Mouse (Mus musculus): Measurements from ENCODE around the gene Tmem94. TPM values are rescaled to one million over a fixed set of nuclear protein-coding genes. Genes with fewer than 3 reads are reported as not detected.

Gene Tmem94
- polyA plus RNA-seq, 1 experiment, result 80.1 TPM

DNA sequence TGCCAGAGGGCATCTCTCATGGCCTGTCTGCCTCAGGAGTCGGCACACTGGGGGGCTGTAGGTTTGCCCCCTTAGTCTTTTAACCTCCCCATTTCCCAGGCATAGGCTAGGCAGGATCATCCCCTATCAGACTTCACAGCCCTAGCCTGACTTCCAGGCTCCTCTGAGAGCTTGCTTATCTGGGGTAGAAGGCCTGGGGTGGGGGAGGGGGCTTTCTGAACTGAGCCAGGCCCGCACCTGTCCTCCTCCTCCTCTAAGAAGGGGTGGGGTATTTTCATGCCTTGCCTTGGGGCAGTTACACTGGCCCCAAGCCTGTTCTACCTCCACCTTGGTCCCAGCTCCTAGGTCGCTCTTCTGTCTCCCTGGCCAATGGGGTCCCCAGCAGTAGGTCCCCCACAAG, 66.3 kb downstream of the Tmem94 start:
- Histone ChIP-seq H3K36me3 (ENCODE audit: control insufficient read depth, insufficient read depth, low read length) (no peaks in the 10 kb centered on the region), H3K4me1 (ENCODE audit: control insufficient read depth, insufficient read depth, low read length) (peaks cover 2% of the 10 kb centered on the region; the same call in 1 of the 2 replicates), H3K27me3 (ENCODE audit: control insufficient read depth, insufficient read depth, low read length) (no peaks in the 10 kb centered on the region), H3K27ac (ENCODE audit: control insufficient read depth, insufficient read depth, low read depth, low read length) (no peak overlapping the region), H3K4me3 (ENCODE audit: control insufficient read depth, low read depth, low read length) (no peak overlapping the region)
- no peak for TF ChIP-seq CTCF (IDR thresholded peaks at IDR 0.05; ENCODE audit: control insufficient read depth, insufficient read depth, insufficient replicate concordance, low read depth, low read length)
- no peak for TF ChIP-seq POLR2A (IDR thresholded peaks at IDR 0.05; ENCODE audit: control insufficient read depth, low read depth, low read length)

DNA sequence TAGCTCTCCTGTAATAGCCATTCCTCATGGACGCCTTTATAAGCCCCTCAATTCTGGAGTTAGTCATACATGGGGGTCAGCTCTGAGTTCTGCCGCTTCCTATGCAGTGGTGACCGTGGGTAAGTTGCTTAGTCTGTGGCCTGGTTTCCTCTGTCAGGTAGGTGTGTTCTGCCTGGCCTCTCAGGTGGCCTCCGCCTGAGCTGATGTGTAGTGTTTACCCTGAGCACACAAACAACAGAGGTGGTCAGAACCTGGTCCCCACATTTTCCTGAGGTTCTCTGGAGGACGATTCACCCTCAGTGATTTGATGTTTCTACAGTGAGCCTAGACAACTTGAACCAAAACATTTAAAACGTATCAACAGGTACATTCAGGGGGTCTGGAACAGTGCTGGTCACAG, 66.8 kb downstream of the Tmem94 start:
- peaks cover 2% of the 10 kb centered on the region; the same call in 1 of the 2 replicates for H3K4me1 ChIP-seq (ENCODE audit: control insufficient read depth, insufficient read depth, low read length)
- no peaks in the 10 kb centered on the region for H3K36me3 ChIP-seq (ENCODE audit: control insufficient read depth, insufficient read depth, low read length)
- H3K4me3 ChIP-seq (ENCODE audit: control insufficient read depth, low read depth, low read length), result no peak overlapping the region
- H3K27me3 ChIP-seq (ENCODE audit: control insufficient read depth, insufficient read depth, low read length), result no peaks in the 10 kb centered on the region
- H3K27ac ChIP-seq (ENCODE audit: control insufficient read depth, insufficient read depth, low read depth, low read length), result no peak overlapping the region
- no peak for TF ChIP-seq POLR2A (IDR thresholded peaks at IDR 0.05; ENCODE audit: control insufficient read depth, low read depth, low read length)
- no peak for TF ChIP-seq CTCF (IDR thresholded peaks at IDR 0.05; ENCODE audit: control insufficient read depth, insufficient read depth, insufficient replicate concordance, low read depth, low read length)

DNA sequence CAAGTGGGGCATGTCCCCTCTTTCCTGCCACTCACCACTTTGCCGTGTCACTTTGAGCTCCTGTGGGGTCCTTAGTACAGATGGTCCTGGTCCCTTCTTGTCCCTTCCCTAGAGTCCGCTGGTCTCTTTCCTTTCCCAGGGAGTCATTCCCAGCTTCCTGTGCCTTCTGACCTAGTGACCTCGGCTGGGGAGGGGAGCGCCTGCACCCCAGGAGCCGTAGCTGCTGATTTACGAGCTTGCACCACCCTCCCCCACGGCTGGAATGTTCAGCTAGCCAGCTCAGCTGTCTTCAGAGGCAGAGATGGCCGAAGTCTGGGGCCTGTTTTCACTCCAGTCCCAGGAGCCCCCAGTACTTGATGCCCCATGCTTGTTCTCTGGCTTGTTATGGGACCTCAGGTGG, 67.3 kb downstream of the Tmem94 start:
- Histone ChIP-seq H3K27ac (ENCODE audit: control insufficient read depth, insufficient read depth, low read depth, low read length) (no peak overlapping the region), H3K36me3 (ENCODE audit: control insufficient read depth, insufficient read depth, low read length) (no peaks in the 10 kb centered on the region), H3K27me3 (ENCODE audit: control insufficient read depth, insufficient read depth, low read length) (no peaks in the 10 kb centered on the region), H3K4me3 (ENCODE audit: control insufficient read depth, low read depth, low read length) (no peak overlapping the region), H3K4me1 (ENCODE audit: control insufficient read depth, insufficient read depth, low read length) (peaks cover 2% of the 10 kb centered on the region; the same call in 1 of the 2 replicates)
- TF ChIP-seq CTCF (IDR thresholded peaks at IDR 0.05; ENCODE audit: control insufficient read depth, insufficient read depth, insufficient replicate concordance, low read depth, low read length) (no peak), POLR2A (IDR thresholded peaks at IDR 0.05; ENCODE audit: control insufficient read depth, low read depth, low read length) (no peak)

DNA sequence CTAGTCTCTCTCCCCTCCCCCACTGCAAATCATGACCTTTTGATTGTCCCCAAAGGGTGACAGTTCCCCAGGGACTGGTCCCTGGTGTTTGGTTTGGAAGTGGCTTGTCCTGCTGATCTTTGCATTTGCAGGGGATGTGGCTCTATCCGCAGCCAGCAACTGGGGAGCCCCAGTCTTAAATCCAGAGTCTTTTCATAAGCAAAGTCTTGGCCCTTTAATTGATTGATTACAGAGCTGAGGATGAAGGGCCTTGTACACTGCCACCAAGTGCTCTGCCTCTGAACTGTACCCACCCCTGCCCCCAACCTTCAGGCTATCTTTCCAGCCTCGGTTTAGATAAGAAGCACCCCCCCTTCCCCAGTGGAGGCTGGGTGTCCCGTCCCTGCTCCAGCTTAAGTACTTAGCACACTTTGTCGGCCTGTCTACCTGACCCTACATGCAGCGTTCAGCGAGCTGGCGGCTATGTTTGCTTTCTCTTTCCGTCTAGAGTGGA, 67.8 kb downstream of the Tmem94 start:
- Histone ChIP-seq H3K27ac (ENCODE audit: control insufficient read depth, insufficient read depth, low read depth, low read length) (no peak overlapping the region), H3K4me1 (ENCODE audit: control insufficient read depth, insufficient read depth, low read length) (peaks cover 2% of the 10 kb centered on the region; the same call in 1 of the 2 replicates), H3K27me3 (ENCODE audit: control insufficient read depth, insufficient read depth, low read length) (no peaks in the 10 kb centered on the region), H3K36me3 (ENCODE audit: control insufficient read depth, insufficient read depth, low read length) (no peaks in the 10 kb centered on the region), H3K4me3 (ENCODE audit: control insufficient read depth, low read depth, low read length) (no peak overlapping the region)
- no peak for TF ChIP-seq POLR2A (IDR thresholded peaks at IDR 0.05; ENCODE audit: control insufficient read depth, low read depth, low read length)
- TF ChIP-seq CTCF (IDR thresholded peaks at IDR 0.05; ENCODE audit: control insufficient read depth, insufficient read depth, insufficient replicate concordance, low read depth, low read length), result no peak

DNA sequence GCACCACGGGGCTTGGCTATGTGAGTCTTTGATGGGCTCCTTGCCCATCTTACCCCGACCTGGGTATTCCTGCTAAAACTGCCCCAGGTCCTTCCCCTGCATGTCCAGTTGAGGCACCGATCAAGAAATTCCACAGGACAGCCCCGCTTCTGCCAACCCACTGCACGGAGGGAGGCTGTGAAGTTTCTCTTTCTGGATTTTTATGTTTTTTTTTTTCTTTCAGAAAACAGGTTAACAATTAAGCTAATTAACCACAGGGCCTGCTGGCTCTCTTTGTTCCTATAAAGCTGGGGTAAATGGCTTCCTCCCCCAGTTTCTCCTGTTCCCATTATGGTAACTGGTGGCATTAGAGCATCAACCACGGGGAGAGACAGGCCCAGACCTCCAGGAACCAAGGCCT, 68.8 kb downstream of the Tmem94 start:
- Histone ChIP-seq H3K36me3 (ENCODE audit: control insufficient read depth, insufficient read depth, low read length) (no peaks in the 10 kb centered on the region), H3K27ac (ENCODE audit: control insufficient read depth, insufficient read depth, low read depth, low read length) (no peak overlapping the region), H3K4me3 (ENCODE audit: control insufficient read depth, low read depth, low read length) (no peak overlapping the region), H3K27me3 (ENCODE audit: control insufficient read depth, insufficient read depth, low read length) (no peaks in the 10 kb centered on the region), H3K4me1 (ENCODE audit: control insufficient read depth, insufficient read depth, low read length) (peaks cover 2% of the 10 kb centered on the region; the same call in 1 of the 2 replicates)
- TF ChIP-seq CTCF (IDR thresholded peaks at IDR 0.05; ENCODE audit: control insufficient read depth, insufficient read depth, insufficient replicate concordance, low read depth, low read length), result no peak
- TF ChIP-seq POLR2A (IDR thresholded peaks at IDR 0.05; ENCODE audit: control insufficient read depth, low read depth, low read length), result no peak

DNA sequence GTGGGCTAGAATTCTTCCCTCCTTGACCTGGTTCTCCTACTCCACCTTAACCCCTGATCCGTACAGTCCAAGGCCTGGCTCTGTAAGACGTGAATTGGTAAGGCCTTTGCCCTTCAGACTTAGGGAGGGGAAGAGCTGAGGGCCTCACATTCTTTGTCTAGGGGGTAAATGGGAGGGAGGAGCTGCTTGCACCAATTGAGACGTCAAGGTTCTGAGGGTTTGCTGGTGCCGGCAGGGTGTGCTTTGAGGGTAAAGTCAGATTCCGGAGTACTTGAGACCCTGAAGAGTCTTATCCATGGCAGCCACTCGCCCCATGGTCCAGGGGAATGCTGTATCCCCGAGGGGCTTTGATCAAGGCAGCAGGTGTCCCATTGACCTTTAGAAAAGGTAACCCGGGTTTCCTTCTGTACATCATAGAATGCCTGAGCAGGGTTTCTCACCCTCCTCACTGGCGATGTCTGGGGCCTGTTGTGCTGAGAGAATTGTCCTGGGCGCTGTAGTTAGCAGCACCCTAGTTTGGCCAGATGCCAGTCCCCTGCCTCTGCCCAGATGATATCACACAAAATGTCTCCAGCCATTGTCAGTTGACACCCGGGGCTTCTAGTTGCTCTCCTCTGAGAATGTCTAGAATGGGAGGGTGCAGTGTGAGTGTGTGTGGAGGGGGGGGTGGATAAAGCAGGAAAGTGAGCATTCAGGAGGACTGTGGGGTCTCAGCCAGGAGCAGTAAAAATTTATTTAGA, 71.6 kb downstream of the Tmem94 start:
- no peak overlapping the region for H3K4me3 ChIP-seq (ENCODE audit: control insufficient read depth, low read depth, low read length)
- no peak overlapping the region for H3K27ac ChIP-seq (ENCODE audit: control insufficient read depth, insufficient read depth, low read depth, low read length)
- TF ChIP-seq CTCF (IDR thresholded peaks at IDR 0.05; ENCODE audit: control insufficient read depth, insufficient read depth, insufficient replicate concordance, low read depth, low read length) (no peak), POLR2A (IDR thresholded peaks at IDR 0.05; ENCODE audit: control insufficient read depth, low read depth, low read length) (no peak)
- no peaks in the 10 kb centered on the region for H3K36me3 ChIP-seq (ENCODE audit: control insufficient read depth, insufficient read depth, low read length)
- H3K4me1 ChIP-seq (ENCODE audit: control insufficient read depth, insufficient read depth, low read length), result peaks cover 6% of the 10 kb centered on the region
- no peaks in the 10 kb centered on the region for H3K27me3 ChIP-seq (ENCODE audit: control insufficient read depth, insufficient read depth, low read length)

DNA sequence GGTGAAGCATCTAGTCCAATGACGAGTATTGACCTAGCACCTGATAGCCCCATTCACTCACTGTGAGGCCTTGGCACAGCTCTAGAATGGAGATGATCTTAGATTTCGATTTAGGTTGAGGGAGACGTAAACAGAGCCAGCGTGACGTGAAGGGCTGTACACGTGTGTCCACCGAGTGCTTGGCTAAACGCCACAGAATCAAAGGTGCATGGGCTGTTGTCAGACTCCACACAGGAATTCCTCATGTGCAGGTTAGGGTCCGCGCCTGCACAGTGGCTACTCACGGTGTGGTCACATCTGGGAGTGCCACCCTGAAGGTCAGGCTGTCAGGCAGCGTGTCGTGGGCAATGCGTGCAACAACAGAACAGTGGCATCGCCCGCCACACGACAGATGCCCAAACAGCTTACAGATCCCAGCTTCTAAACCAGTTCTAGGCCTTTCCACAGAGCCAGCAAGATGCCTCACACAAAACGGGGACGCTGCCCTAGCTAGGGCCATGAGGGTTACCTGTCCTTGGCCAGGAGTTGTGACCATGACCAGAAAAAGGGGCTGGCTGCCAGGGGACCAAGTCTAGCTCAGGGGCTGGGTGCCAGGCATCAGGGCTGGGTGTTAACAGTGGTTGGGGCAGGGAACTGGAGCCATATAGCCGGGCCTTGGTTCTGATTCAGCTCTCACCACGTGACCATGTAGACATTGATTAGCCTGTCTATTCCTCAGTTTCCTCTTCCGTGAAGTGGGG, 72.5 kb downstream of the Tmem94 start:
- H3K4me3 ChIP-seq (ENCODE audit: control insufficient read depth, low read depth, low read length), result no peak overlapping the region
- H3K27ac ChIP-seq (ENCODE audit: control insufficient read depth, insufficient read depth, low read depth, low read length), result no peak overlapping the region
- H3K4me1 ChIP-seq (ENCODE audit: control insufficient read depth, insufficient read depth, low read length), result peaks cover 4% of the 10 kb centered on the region
- H3K36me3 ChIP-seq (ENCODE audit: control insufficient read depth, insufficient read depth, low read length), result no peaks in the 10 kb centered on the region
- TF ChIP-seq POLR2A (IDR thresholded peaks at IDR 0.05; ENCODE audit: control insufficient read depth, low read depth, low read length) (no peak), CTCF (IDR thresholded peaks at IDR 0.05; ENCODE audit: control insufficient read depth, insufficient read depth, insufficient replicate concordance, low read depth, low read length) (no peak)
- H3K27me3 ChIP-seq (ENCODE audit: control insufficient read depth, insufficient read depth, low read length), result no peaks in the 10 kb centered on the region
